Mouse (Mus musculus): Measurements from ENCODE around the gene Scarf1. TPM values are rescaled to one million over a fixed set of nuclear protein-coding genes. Genes with fewer than 3 reads are reported as not detected.

Gene Scarf1
- polyA plus RNA-seq, 1 experiment = 0.11 TPM

GRCm38 (mm10) chr11:75538970-75539299 lies 25.6 kb downstream of the Scarf1 start:
- no peak for TF ChIP-seq USF1 (IDR thresholded peaks at IDR 0.05; ENCODE audit: low read depth)
- TF ChIP-seq MYOG (IDR thresholded peaks at IDR 0.05; ENCODE audit: control insufficient read depth, extremely low read depth, insufficient read length) = no peak
- no peak for TF ChIP-seq FOSL1 (IDR thresholded peaks at IDR 0.05; ENCODE audit: insufficient read depth, low read length, poor library complexity, severe bottlenecking)
- no peak for TF ChIP-seq CTCF (IDR thresholded peaks at IDR 0.05; ENCODE audit: control insufficient read depth, insufficient read depth, insufficient read length)
- TF ChIP-seq MYOD1 (IDR thresholded peaks at IDR 0.05; ENCODE audit: control insufficient read depth, insufficient read length, low read depth) = no peak
- no peak for TF ChIP-seq MAX (IDR thresholded peaks at IDR 0.05)
- TF ChIP-seq CEBPB (IDR thresholded peaks at IDR 0.05; ENCODE audit: low read depth) = no peak
- Histone ChIP-seq H3K79me3 (ENCODE audit: low read depth) (no peaks in the 10 kb centered on the region), H3K4me3 (ENCODE audit: insufficient read depth, poor library complexity, severe bottlenecking) (no peak overlapping the region), H3K79me2 (ENCODE audit: control insufficient read depth, insufficient read depth) (no peaks in the 10 kb centered on the region), H3K27me3 (ENCODE audit: control insufficient read depth, insufficient read depth, insufficient read length) (no peaks in the 10 kb centered on the region), H3K36me3 (ENCODE audit: control insufficient read depth, insufficient read depth) (no peaks in the 10 kb centered on the region), H3ac (ENCODE audit: control insufficient read depth, insufficient read length, low read depth) (no peak overlapping the region)

GRCm38 (mm10) chr11:75540209-75540608 lies 26.9 kb downstream of the Scarf1 start:
- TF ChIP-seq MYOG (IDR thresholded peaks at IDR 0.05; ENCODE audit: control insufficient read depth, extremely low read depth, insufficient read length) = no peak
- no peak for TF ChIP-seq MYOD1 (IDR thresholded peaks at IDR 0.05; ENCODE audit: control insufficient read depth, insufficient read length, low read depth)
- no peak for TF ChIP-seq FOSL1 (IDR thresholded peaks at IDR 0.05; ENCODE audit: insufficient read depth, low read length, poor library complexity, severe bottlenecking)
- TF ChIP-seq CTCF (IDR thresholded peaks at IDR 0.05; ENCODE audit: control insufficient read depth, insufficient read depth, insufficient read length) = no peak
- TF ChIP-seq CEBPB (IDR thresholded peaks at IDR 0.05; ENCODE audit: low read depth) = no peak
- no peaks in the 10 kb centered on the region for H3K27me3 ChIP-seq (ENCODE audit: control insufficient read depth, insufficient read depth, insufficient read length)
- no peaks in the 10 kb centered on the region for H3K79me2 ChIP-seq (ENCODE audit: control insufficient read depth, insufficient read depth)
- H3ac ChIP-seq (ENCODE audit: control insufficient read depth, insufficient read length, low read depth) = no peak overlapping the region
- H3K36me3 ChIP-seq (ENCODE audit: control insufficient read depth, insufficient read depth) = no peaks in the 10 kb centered on the region
- no peaks in the 10 kb centered on the region for H3K79me3 ChIP-seq (ENCODE audit: low read depth)
- no peak overlapping the region for H3K4me3 ChIP-seq (ENCODE audit: insufficient read depth, poor library complexity, severe bottlenecking)

GRCm38 (mm10) chr11:75540710-75541581 lies 27.6 kb downstream of the Scarf1 start:
- Histone ChIP-seq H3K36me3 (ENCODE audit: control insufficient read depth, insufficient read depth) (no peaks in the 10 kb centered on the region), H3K4me3 (ENCODE audit: insufficient read depth, poor library complexity, severe bottlenecking) (no peak overlapping the region), H3ac (ENCODE audit: control insufficient read depth, insufficient read length, low read depth) (no peak overlapping the region), H3K79me2 (ENCODE audit: control insufficient read depth, insufficient read depth) (no peaks in the 10 kb centered on the region), H3K79me3 (ENCODE audit: low read depth) (no peaks in the 10 kb centered on the region), H3K27me3 (ENCODE audit: control insufficient read depth, insufficient read depth, insufficient read length) (no peaks in the 10 kb centered on the region)
- TF ChIP-seq MAX (IDR thresholded peaks at IDR 0.05) (no peak), MYOG (IDR thresholded peaks at IDR 0.05; ENCODE audit: control insufficient read depth, extremely low read depth, insufficient read length) (no peak), FOSL1 (IDR thresholded peaks at IDR 0.05; ENCODE audit: insufficient read depth, low read length, poor library complexity, severe bottlenecking) (no peak), CTCF (IDR thresholded peaks at IDR 0.05; ENCODE audit: control insufficient read depth, insufficient read depth, insufficient read length) (no peak)

GRCm38 (mm10) chr11:75544713-75545112 lies 31.4 kb downstream of the Scarf1 start:
- H3K79me3 ChIP-seq (ENCODE audit: low read depth) = no peaks in the 10 kb centered on the region
- no peaks in the 10 kb centered on the region for H3K79me2 ChIP-seq (ENCODE audit: control insufficient read depth, insufficient read depth)
- no peaks in the 10 kb centered on the region for H3K36me3 ChIP-seq (ENCODE audit: control insufficient read depth, insufficient read depth)
- no peak overlapping the region for H3K4me3 ChIP-seq (ENCODE audit: insufficient read depth, poor library complexity, severe bottlenecking)
- H3K27me3 ChIP-seq (ENCODE audit: control insufficient read depth, insufficient read depth, insufficient read length) = no peaks in the 10 kb centered on the region
- no peak overlapping the region for H3ac ChIP-seq (ENCODE audit: control insufficient read depth, insufficient read length, low read depth)
- TF ChIP-seq USF1 (IDR thresholded peaks at IDR 0.05; ENCODE audit: low read depth) = no peak
- TF ChIP-seq MYOD1 (IDR thresholded peaks at IDR 0.05; ENCODE audit: control insufficient read depth, insufficient read length, low read depth) = no peak
- no peak for TF ChIP-seq CEBPB (IDR thresholded peaks at IDR 0.05; ENCODE audit: low read depth)
- TF ChIP-seq MYOG (IDR thresholded peaks at IDR 0.05; ENCODE audit: control insufficient read depth, extremely low read depth, insufficient read length) = no peak
- TF ChIP-seq CTCF (IDR thresholded peaks at IDR 0.05; ENCODE audit: control insufficient read depth, insufficient read depth, insufficient read length) = no peak
- TF ChIP-seq FOSL1 (IDR thresholded peaks at IDR 0.05; ENCODE audit: insufficient read depth, low read length, poor library complexity, severe bottlenecking) = no peak
- TF ChIP-seq MAX (IDR thresholded peaks at IDR 0.05) = no peak

- Histone ChIP-seq H3ac (ENCODE audit: control insufficient read depth, insufficient read length, low read depth) (no peak overlapping the region), H3K4me3 (ENCODE audit: insufficient read depth, poor library complexity, severe bottlenecking) (no peak overlapping the region), H3K79me3 (ENCODE audit: low read depth) (no peaks in the 10 kb centered on the region), H3K36me3 (ENCODE audit: control insufficient read depth, insufficient read depth) (no peaks in the 10 kb centered on the region), H3K27me3 (ENCODE audit: control insufficient read depth, insufficient read depth, insufficient read length) (no peaks in the 10 kb centered on the region), H3K79me2 (ENCODE audit: control insufficient read depth, insufficient read depth) (no peaks in the 10 kb centered on the region)
- TF ChIP-seq MYOG (IDR thresholded peaks at IDR 0.05; ENCODE audit: control insufficient read depth, extremely low read depth, insufficient read length) (no peak), MYOD1 (IDR thresholded peaks at IDR 0.05; ENCODE audit: control insufficient read depth, insufficient read length, low read depth) (no peak), MAX (IDR thresholded peaks at IDR 0.05) (no peak), CEBPB (IDR thresholded peaks at IDR 0.05; ENCODE audit: low read depth) (no peak), USF1 (IDR thresholded peaks at IDR 0.05; ENCODE audit: low read depth) (no peak), FOSL1 (IDR thresholded peaks at IDR 0.05; ENCODE audit: insufficient read depth, low read length, poor library complexity, severe bottlenecking) (no peak), CTCF (IDR thresholded peaks at IDR 0.05; ENCODE audit: control insufficient read depth, insufficient read depth, insufficient read length) (no peak)
Measured at GRCm38 (mm10) chr11:75546057-75546456, 32.7 kb downstream of the Scarf1 start.
